Mouse (Mus musculus) layer of hippocampus, adult 11-12 months (tissue): ENCODE results near the gene Sik3.
"Not testable (repeated sequence)": the region's sequence is repeated elsewhere in the genome, so short reads cannot be mapped to it uniquely, and the experiment has no call there.

Source experiments
- DNase-seq: peaks from one replicate; pipeline ENCODE4 v3.0.0; 2022; ENCODE audit warnings: low spot score

The Sik3 gene

GRCm38 (mm10) chr9:46152067-46153015, 139.7 kb downstream of the Sik3 start:
- DNase-seq: no peak

- DNase-seq: no peak
These were observed 141.8 kb downstream of the Sik3 start for GRCm38 (mm10) chr9:46154469-46154868.

- no peak for DNase-seq
These were observed 142.4 kb downstream of the Sik3 start for GRCm38 (mm10) chr9:46155026-46155425.

GRCm38 (mm10) chr9:46155818-46156217, 143.2 kb downstream of the Sik3 start:
- DNase-seq: not testable (repeated sequence)

GRCm38 (mm10) chr9:46156711-46157110, 144.1 kb downstream of the Sik3 start:
- no peak for DNase-seq

GRCm38 (mm10) chr9:46158273-46158813, 145.7 kb downstream of the Sik3 start:
- no peak for DNase-seq

- no peak for DNase-seq
These were observed 150.8 kb downstream of the Sik3 start for GRCm38 (mm10) chr9:46163430-46163829.

- DNase-seq: no peak
These were observed 156.2 kb downstream of the Sik3 start for GRCm38 (mm10) chr9:46168802-46169201.

GRCm38 (mm10) chr9:46172251-46172650, 159.6 kb downstream of the Sik3 start:
- DNase-seq: no peak

GRCm38 (mm10) chr9:46172953-46173352, 160.3 kb downstream of the Sik3 start:
- no peak for DNase-seq

- no peak for DNase-seq
These were observed 161.3 kb downstream of the Sik3 start for GRCm38 (mm10) chr9:46173919-46174318.

- no peak for DNase-seq
These were observed 162.2 kb downstream of the Sik3 start for GRCm38 (mm10) chr9:46174770-46175294.

GRCm38 (mm10) chr9:46175300-46175699, 162.7 kb downstream of the Sik3 start:
- no peak for DNase-seq

- no peak for DNase-seq
These were observed 163.3 kb downstream of the Sik3 start for GRCm38 (mm10) chr9:46175938-46176375.

- DNase-seq: no peak
These were observed 164.0 kb downstream of the Sik3 start for GRCm38 (mm10) chr9:46176613-46177012.

- DNase-seq: no peak
These were observed 166.0 kb downstream of the Sik3 start for GRCm38 (mm10) chr9:46178595-46178994.

GRCm38 (mm10) chr9:46181297-46181696, 168.7 kb downstream of the Sik3 start:
- DNase-seq: no peak

GRCm38 (mm10) chr9:46184542-46184941, 171.9 kb downstream of the Sik3 start:
- DNase-seq: no peak

GRCm38 (mm10) chr9:46185191-46185590, 172.6 kb downstream of the Sik3 start:
- DNase-seq: no peak

GRCm38 (mm10) chr9:46186387-46186786, 173.8 kb downstream of the Sik3 start:
- no peak for DNase-seq

- DNase-seq: no peak
These were observed 175.8 kb downstream of the Sik3 start for GRCm38 (mm10) chr9:46188370-46188769.

- no peak for DNase-seq
These were observed 176.3 kb downstream of the Sik3 start for GRCm38 (mm10) chr9:46188956-46189355.

- DNase-seq: no peak
These were observed 176.8 kb downstream of the Sik3 start for GRCm38 (mm10) chr9:46189381-46189780.
